Mouse (Mus musculus) frontal cortex, postnatal 10 days (tissue): ENCODE data around the gene Cd8b1.
"Not testable (repeated sequence)": the region's sequence is repeated elsewhere in the genome, so short reads cannot be mapped to it uniquely, and the experiment has no call there.

Source experiments
- DNase-seq, 2 experiments: peaks; one replicate each; pipeline ENCODE4 v3.0.0; 2022; ENCODE audit warnings: low spot score in 2 of 2, mixed read lengths in 1 of 2

Gene Cd8b1

DNA sequence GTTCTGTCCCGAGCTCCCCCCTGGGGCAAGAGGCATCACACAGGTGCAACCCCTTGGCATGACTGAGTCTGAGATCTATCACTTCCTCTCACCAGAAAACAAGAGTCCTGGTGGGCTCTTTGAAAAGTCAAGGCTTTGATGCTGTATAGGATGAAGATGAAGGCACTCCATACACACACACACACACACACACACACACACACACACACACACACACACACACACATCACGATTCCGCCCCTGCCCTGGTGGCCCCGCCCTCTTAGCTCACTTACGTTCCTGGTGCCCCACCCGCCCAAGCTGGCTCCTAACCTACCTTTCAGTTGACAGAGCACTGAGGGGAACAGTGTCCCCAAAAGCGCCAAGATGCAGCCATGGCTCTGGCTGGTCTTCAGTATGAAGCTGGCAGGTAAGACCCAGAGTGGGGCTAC, at the start of gene Cd8b1:
Cd8b1 (plus strand) TSS at position 298 of the 431 bp plus-strand sequence.
- DNase-seq: no peak

DNA sequence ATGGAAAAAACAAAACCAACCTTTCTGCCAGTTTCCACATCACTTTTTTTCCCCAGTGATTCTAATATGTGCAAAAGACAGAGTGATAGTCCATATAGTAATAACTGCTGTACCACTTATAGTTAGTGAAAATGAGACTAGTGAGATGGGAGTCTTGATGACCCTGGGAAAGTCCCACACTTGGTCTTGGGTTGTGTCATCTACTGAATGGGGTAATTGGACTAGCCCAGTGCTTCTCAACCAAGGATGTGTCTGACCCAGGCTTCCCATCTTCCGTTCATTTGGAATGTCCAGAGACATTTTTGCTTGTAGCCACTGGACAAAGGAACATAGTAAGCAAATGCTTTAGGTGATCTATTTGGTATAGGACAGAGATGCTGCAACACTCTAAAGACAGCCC, 48.9 kb upstream of the Cd8b1 start:
- no peak for DNase-seq

DNA sequence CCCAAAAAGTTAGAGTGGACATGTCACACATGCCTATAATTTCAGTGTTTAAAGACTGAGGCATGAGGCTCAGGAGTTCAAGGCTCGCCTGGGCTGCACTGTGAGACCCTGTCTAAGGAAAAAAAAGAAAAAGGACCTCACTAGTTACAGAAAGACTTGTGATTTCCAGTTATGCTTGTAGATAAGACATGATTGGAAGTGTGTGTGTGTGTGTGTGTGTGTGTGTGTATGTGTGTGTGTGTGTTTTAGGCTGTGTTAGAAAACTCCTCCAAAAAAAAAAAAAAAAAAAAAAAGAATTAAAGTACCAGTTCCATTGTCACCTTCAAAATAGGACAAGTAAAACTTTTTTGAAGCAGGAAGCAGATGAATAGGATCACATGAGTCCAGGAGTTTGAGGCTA, 48.0 kb upstream of the Cd8b1 start:
- DNase-seq: no peak

DNA sequence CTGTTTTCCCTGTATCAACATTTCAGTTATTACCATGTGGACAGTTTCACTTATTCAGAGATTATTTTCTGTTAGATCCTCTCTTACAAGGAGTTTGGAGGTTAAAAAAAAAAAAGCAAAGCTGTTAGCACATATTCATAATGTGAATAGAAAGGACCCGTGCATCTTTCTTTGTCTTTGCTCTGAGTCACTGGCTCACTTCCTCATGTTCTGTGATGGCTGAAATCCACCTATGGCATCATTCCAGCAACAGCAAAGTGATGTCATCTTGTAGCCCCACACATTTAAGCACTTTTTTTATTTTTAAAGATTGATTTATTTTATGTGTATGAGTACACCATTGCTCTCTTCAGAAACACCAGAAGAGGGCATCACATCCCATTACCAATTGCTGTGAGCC, 43.2 kb upstream of the Cd8b1 start:
- DNase-seq: no peak

DNA sequence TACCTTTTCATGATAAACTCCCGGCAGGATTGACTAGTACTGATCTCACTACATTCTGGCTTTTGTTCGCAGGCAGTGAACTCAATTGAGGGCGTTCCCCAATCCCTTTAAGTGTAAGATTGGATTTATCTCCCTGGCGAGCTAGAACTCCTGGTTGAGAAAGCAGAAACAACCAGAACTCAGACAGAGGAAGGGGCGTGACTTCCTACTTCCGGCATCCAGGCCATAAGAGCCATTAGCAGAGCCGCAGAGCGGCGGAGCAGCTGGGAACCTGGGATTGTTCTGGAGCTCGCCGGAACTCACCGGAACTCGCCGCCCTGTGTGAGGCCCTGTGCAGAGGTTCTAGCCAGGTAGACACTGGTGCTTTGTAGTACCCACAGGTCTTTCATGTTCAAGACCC, 29.1 kb upstream of the Cd8b1 start:
- no peak for DNase-seq

DNA sequence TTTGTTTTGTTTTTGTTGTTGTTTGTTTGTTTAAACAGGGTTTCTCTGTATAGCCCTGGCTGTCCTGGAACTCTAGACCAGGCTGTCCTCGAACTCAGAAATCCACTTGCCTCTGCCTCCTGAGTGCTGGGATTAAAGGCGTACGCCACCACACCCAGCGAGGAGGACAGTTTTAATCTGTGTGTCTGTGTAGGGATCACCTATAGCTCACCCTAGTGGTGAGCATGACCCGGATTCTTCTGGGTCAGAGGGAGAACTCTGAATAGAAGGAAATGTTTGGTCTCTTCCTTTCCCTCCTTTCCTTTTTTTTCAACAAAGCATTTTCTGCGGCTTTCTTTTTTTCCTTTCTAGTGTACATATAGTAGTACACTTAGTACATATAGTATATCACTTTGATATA, 27.3 kb upstream of the Cd8b1 start:
- no peak for DNase-seq

DNA sequence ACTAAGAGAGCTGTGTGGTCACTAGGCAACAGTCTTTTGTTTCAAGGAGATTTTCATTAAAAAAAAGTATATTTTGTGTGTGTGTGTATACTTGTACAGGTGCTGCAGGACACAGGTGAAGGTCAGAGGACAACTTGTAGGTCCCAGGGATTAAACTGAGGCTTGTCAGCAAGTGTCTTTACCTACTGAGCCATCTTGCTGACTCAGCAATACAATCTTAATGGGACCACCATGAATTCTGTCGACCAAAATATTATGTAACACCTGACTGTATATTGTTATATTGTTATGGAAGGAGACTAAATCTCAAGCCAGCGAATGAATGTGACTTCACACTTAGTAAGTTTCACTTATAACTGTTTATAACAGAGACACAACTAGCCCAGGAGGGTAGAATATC, 24.5 kb upstream of the Cd8b1 start:
- no peak for DNase-seq

DNA sequence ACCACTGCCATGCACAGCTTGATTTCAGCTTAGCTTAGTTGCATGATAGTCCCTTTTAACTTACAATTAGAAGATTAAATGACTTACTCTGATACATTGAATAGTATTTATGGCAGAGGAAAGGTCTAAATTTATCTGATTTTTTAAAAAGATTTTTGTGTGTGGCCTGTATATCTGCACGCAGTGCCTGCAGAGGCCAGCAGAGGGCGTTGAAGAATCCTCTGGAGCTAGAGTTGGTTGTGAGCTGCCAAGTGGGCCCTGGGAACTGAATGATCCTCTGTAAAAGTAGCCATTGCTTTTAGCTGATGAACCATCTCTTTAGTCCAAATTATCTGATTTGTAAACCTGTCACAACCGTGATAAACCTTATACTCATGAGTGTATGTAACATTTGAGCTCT, 23.8 kb upstream of the Cd8b1 start:
- DNase-seq: no peak

DNA sequence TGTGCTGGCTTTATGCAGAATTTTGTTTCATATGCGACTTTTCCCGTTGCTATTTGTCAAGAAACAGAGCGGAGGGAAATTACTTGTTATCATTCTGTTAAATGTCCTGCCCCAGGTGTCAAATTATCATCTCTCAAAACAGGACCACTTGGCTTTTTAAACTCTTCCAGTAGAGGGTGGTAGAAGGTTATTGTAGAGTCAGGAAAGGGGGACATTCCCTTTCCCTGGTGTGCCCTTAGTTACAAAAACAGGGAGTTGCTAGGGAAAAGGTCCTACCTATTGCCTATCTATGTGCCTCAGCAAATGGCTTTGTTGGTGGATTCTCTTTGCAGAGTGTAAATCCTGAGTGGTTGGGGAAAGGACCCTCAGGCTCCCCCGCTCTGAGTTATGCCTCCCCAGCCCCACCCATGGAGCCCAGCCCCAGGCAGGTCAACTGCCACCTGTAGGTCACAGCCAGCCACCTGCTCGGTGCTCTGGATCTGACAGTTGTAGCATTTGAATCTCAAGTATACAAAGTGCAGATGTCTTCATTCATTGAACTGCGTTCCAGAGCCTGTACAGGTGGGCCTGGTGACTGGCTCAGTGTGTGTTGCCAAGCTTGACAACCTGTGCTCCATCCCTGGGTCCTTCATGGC, 20.4 kb upstream of the Cd8b1 start:
- no peak for DNase-seq

DNA sequence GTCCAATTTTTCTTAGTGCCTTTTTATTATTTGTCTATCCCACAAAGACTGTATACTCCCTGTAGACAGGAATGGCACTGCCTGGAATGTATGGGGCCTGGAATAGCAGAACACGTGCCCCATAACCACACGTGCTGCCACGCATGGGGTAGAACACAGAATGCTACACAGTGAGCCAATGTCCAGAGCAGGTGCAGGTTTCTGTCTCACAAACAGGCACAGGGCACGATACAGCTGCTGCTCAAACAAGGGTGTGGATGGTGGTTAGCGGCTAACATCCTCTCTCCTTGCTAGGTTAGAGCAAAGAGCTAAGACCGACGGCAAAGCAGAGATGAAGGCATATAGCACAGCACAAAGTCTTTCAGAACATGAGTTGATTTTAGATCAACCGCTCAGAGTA, 15.1 kb upstream of the Cd8b1 start:
- DNase-seq: no peak

DNA sequence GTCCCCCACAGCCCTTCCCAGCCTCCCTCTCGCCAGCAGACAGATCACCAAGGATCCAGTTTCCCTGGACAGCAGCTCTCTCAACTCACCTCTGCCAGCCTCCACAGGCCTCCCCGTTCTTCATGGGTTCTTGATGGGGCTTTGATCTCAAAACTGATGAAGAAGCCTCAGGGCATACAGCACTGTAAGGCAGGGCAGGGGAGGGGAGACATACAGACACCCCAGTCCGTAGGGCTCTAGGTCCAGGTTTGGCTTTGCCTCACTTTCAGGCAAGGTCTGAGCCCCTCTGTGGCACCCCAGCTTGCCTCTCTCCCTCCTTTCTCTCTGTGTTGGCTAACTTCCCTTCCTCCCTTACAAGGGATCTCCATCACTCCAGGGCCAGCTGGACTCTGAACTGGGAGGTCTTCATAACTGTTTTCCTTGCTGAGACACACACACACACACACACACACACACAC, 733 bp upstream of the Cd8b1 start, which contains the start of gene Smyd1:
Smyd1 (minus strand) TSS at position 408 of the 458 bp plus-strand sequence.
- no peak for DNase-seq

DNA sequence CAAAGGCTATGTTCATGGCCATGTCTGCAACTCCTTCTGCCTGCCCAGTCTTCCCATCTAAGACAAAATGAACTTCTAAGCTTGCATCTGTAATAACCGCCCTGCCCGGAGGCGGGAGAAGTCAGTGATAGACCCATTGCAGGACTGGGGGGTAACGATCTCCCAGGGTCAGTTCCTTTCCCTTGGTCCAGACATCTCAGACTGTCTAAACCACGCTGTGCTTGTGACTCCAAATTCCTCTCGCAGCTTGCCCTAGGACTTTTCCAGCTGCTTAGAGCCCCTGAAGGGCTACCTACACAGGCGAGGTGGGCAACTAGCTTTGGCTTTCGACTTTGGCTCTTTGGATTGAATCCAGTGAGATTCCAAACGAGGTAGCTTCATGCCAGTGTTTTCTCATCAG, 2.2 kb downstream of the Cd8b1 start:
- DNase-seq: no peak

DNA sequence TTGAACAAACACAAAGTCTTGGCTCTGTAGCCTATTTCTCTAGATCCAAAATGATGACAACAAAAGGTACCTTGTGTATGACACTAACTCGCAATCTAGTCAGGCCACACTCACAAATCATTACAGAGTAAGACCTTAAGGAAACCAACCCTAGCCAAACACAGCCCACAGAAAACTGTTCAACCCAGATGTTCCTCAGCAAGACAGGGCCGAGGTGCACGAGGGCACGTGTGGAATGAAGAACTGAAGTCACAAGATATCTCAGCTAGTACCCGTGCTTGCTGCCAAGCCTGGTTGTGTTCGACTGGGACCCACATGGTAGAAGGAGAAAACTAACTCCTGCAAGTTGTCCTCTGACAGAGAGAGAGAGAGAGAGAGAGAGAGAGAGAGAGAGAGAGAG, 7.3 kb downstream of the Cd8b1 start:
- DNase-seq: no peak

DNA sequence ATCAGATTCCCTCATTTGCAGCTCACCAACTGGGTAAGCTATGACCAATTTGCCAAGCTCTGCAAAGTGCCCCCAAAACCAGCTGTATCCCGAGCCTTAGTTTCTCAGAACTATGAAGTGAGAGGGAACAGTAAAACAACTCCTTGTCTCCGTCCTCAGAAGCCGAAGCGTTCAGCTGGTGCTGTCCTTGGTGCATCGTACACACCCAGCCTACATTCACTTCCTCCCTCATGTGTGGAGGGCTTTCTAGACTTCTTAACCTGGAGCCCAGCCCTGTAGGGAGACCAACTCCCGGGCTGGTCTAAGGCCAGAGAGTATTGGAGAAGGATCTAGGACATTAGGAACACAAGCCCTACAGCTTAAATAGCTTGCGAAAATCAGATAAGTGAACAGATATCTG, 7.9 kb downstream of the Cd8b1 start:
- no peak for DNase-seq

DNA sequence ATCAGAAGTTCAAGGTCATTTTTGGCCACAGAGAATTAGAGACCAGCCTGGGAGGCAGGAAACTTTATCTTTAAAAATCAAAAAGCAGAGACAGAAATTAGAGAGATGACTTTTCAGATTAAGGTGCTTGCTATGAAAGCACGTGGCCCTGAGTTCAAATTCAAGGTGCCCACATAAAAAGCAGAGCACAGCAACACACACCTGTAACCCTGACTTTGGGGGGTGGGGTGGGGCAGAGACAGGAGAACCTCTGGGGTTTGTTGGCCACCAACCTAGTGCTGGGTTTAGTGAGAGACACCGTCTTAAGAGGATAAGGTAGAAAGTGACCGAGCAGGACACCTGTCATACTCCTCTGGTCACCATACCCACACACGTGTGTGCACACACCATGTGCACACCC, 8.9 kb downstream of the Cd8b1 start:
- DNase-seq: not testable (repeated sequence)

DNA sequence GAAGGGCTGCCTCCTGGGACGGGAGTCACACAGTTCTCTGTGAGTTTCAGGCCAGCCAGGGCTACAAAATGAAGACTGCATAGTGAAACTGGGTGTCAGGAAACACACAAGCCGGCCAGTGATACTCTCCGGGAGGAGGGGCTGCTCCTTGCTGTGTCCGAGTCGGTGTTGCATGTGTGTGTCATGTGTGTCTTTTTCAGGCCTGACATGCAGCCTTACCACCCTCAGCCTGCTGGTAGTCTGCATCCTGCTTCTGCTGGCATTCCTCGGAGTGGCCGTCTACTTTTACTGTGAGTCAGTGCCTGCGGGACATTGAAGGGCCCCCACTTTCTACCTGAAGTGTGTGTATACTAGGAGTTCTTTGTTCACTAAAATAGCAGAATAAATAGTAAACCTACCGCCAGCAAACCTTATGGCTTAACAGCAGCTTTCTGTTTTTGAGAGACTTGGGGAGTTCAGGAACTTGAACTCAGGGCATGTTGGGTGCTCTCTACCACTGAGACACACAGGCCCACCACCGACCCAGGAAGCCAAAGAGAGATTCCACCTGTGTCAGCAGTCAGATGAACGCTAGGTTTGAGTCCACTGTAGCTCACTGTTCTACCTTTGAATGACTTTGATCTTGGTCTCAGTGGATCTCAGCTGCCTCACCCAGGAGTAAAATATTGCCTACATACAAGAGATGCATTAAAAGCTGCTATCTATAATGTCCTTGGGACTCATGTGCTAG, 9.8 kb downstream of the Cd8b1 start:
- DNase-seq: no peak

DNA sequence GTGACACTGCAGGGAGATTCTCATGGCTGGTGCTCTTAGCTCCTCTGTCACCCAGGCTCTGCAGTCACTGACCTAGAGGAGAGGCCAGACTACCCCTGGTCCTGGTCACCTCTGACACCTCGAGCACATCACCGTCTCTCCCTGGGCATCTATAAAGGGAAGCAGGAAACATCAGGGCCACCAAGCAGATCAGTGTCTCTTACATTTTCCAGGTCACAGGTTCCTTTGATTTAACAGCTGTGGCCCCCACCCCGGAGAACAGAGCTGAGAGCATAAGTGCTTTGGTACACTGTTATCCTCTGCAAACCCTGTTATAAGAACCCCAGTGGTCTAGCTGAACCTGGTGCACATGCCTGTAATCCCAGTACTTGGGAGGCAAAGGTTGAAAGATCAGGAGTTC, 10.4 kb downstream of the Cd8b1 start:
- no peak for DNase-seq

DNA sequence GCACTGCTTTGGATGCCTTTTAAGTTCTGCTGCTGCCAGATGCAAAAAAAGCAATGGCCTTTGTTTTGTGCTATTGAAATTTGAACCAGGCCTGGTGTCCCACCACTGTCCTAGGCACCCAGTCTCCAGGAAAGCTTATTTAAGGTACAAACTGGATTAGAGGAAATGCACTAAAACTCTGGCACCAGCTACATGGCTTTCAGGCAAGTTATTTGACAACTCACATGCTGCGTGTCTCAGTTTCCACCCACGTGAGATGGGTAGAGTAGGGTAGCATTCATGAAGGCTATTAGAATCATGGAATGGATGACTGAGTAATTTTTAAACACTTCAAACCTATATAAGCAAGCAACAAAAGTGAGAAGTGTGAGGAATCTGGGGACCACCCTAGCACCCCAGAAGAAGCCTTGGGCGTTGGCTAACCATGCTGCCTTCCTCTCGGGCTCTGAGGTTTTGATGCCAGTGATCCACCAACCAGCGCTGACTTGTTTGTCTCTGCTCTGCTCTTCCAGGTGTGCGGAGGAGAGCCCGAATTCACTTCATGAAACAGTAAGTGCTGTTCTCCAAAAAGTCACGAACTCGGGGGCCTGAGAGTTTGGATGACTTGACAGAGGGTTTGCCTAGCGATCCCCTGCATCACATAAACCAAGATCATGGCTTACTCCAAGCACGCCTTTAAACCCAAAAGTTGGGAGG, 11.1 kb downstream of the Cd8b1 start:
- DNase-seq: no peak

DNA sequence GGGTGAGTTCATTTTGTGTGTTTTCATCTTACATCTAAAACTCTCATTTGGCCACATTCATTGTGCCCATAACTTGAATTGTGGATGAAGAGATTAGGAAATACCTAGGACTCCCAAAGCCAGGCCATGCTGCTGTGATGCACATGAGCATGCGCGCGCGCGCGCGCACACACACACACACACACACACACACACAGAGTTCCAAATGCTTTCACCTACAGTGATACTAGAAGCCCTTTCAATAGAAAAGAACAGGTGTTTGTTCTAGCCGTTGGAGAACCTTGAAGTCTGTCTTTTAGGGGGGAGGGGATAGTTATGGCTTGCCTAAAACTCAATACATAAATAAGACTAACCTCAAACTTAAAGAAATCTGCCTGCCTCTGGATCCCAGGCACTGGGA, 15.1 kb downstream of the Cd8b1 start:
- DNase-seq: no peak

DNA sequence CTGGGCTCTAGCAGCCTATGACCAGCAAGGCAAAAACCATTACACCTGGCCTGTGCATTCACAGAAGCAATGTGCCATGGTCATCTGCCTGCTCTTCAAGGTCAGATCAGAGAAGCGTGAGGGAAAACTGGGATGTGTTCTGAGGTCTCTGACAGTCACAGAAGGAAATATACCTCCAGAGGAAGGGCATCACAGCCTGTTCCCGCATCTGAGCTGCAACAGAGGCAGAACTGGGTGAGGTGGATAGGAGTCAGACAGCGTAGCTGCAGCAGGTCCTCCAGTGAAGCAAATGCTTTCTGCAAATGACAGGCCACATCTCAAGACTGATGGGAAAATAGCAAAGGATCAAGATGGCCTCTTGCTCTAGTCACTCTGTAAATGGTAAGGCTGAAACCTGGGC, 16.4 kb downstream of the Cd8b1 start:
- no peak for DNase-seq

DNA sequence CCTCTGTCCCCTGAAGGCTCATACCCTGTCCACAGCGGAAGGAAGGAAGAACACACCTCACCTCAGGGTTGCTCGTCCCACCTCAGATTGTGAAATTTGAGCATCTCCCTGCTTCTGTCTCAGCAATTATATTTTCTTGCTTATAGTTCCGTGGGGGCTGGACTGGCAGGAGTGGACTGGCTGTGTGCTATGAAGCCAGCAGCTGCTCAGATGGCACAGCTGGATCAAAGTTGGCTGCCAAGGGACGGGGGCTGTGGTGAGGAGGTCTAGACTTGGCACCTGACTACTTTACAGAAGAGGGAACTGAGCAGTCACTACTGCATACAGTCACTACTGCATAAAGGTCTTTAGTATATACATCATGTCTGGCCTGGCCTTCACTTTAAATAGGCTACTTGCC, 16.8 kb downstream of the Cd8b1 start:
- no peak for DNase-seq

DNA sequence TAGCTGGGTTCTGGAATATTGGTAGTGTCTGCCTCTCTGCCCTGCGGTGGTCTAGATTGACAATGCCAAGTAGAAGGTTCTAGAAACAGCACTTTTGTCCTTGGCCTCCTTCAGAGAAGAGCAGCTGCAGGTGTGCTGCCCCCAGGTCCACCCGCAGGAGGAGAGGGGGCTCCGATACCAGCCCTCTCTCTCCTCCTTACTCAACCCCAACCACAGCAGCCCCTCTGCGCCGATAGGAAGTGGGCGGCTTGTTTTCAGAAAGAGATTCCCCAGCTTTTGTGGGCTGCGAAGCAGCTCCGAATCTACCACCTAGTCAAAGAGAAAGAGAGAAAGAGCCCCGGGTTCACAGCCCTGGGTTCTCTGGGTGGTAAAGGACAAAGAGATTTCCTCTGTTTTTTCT, 18.6 kb downstream of the Cd8b1 start:
- no peak for DNase-seq

DNA sequence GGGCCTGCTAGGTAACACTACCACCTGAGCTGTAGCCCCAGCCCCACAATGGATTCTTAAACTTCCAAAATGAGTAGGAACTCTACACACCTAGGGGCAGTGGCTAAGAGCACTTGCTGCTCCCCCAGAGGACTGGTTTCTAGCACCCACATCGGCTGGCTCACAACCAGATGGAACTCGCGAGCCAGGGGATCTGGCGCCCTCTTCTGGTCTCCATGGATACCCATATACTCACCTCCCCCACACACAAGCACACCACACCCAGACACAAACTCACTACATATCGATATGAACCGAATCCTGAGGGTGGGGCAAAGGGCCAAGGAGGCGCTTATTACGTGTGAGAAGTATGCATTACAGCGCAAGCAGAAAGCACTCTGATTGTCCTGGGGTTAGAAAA, 25.4 kb downstream of the Cd8b1 start:
- DNase-seq: no peak
